Mouse (Mus musculus) midbrain, embryonic 10.5 days (tissue): ENCODE data around the gene Stac. TPM values are rescaled to one million over a fixed set of nuclear protein-coding genes. Genes with fewer than 3 reads are reported as not detected.

Source experiments
- DNase-seq: peaks from one replicate; pipeline ENCODE4 v3.0.0-alpha.2; 2017; ENCODE audit warnings: low spot score
- H3K27ac ChIP-seq: fragments of 300-500 bp; sonication (generic); replicated peaks from 2 replicates; pipeline ENCODE4 v1.5.1; 2016; ENCODE audit warnings: mild to moderate bottlenecking
- H3K27me3 ChIP-seq: fragments of 300-500 bp; sonication (generic); 2 replicates; pipeline ENCODE4 v1.6.1; 2016; ENCODE audit warnings: low read depth, mild to moderate bottlenecking; ENCODE audit not compliant: poor library complexity, severe bottlenecking
- H3K36me3 ChIP-seq: fragments of 300-500 bp; sonication (generic); 2 replicates; pipeline ENCODE4 v1.6.1; 2016; ENCODE audit warnings: mild to moderate bottlenecking, moderate library complexity
- H3K4me1 ChIP-seq: fragments of 300-500 bp; sonication (generic); 2 replicates; pipeline ENCODE4 v1.6.1; 2016
- H3K4me3 ChIP-seq: fragments of 300-500 bp; sonication (generic); 2 replicates; pipeline ENCODE4 v1.5.1; 2016; ENCODE audit warnings: mild to moderate bottlenecking, moderate library complexity
- H3K9me3 ChIP-seq: fragments of 300-500 bp; sonication (generic); replicated peaks from 2 replicates; pipeline ENCODE4 v1.6.1; 2016; ENCODE audit warnings: mild to moderate bottlenecking
- WGBS: fragments of 180-500 bp; shearing (Covaris S2); methylation state at CpG from one replicate; pipeline ENCODE4 v1.1.7; 2016; 5-methylcytosine and 5-hydroxymethylcytosine counted together
- polyA plus RNA-seq: library from polyadenylated mRNA; unstranded; fragments of >200 nt; fragmentation: Nextera tagmentation; extraction: Ambion mirVana; gene quantifications from 2 replicates; pipeline ENCODE4 v1.2.1, GENCODE M21; 2016

Stac gene
- polyA plus RNA-seq, 1 experiment from 2014 or later: 0.27 TPM

GRCm38 (mm10) chr9:111679516-111679915 lies 10.6 kb downstream of the Stac start:
- no peak for DNase-seq
- no peaks in the 10 kb centered on the region for H3K27me3 ChIP-seq
- no peaks in the 10 kb centered on the region for H3K9me3 ChIP-seq

GRCm38 (mm10) chr9:111669816-111670215 lies 20.3 kb downstream of the Stac start:
- WGBS: 89% methylated on average over 6 of the region's 6 CpGs
- H3K4me3 ChIP-seq: no peak overlapping the region
- DNase-seq: no peak
- no peaks in the 10 kb centered on the region for H3K9me3 ChIP-seq
- no peaks in the 10 kb centered on the region for H3K36me3 ChIP-seq
- H3K27ac ChIP-seq: no peak overlapping the region
- no peaks in the 10 kb centered on the region for H3K27me3 ChIP-seq
- no peaks in the 10 kb centered on the region for H3K4me1 ChIP-seq

More at GRCm38 (mm10) chr9:111679516-111679915, 10.6 kb downstream of the Stac start:
- no peaks in the 10 kb centered on the region for H3K36me3 ChIP-seq
- H3K27ac ChIP-seq: no peak overlapping the region
- no peak overlapping the region for H3K4me3 ChIP-seq
- H3K4me1 ChIP-seq: no peaks in the 10 kb centered on the region
- WGBS: 77% methylated on average over 2 of the region's 2 CpGs

GRCm38 (mm10) chr9:111655066-111655465 lies 35.1 kb downstream of the Stac start:
- no peaks in the 10 kb centered on the region for H3K27me3 ChIP-seq
- no peak overlapping the region for H3K4me3 ChIP-seq
- WGBS: 94% methylated on average over 4 of the region's 4 CpGs

GRCm38 (mm10) chr9:111644228-111644627 lies 45.9 kb downstream of the Stac start:
- DNase-seq: no peak
- Histone ChIP-seq H3K27me3 (no peaks in the 10 kb centered on the region), H3K4me1 (no peaks in the 10 kb centered on the region), H3K27ac (no peak overlapping the region), H3K9me3 (no peaks in the 10 kb centered on the region), H3K4me3 (no peak overlapping the region), H3K36me3 (no peaks in the 10 kb centered on the region)
- 81% methylated on average over 4 of the region's 4 CpGs for WGBS

More at GRCm38 (mm10) chr9:111655066-111655465, 35.1 kb downstream of the Stac start:
- Histone ChIP-seq H3K9me3 (no peaks in the 10 kb centered on the region), H3K36me3 (no peaks in the 10 kb centered on the region), H3K4me1 (0 out of 2 replicates have a peak, but pooled peaks cover 9% of the 10 kb centered on the region), H3K27ac (no peak overlapping the region)
- no peak for DNase-seq

GRCm38 (mm10) chr9:111643369-111643768 lies 46.8 kb downstream of the Stac start:
- WGBS: 86% methylated on average over 5 of the region's 5 CpGs
- H3K4me1 ChIP-seq: no peaks in the 10 kb centered on the region
- no peak for DNase-seq
- H3K9me3 ChIP-seq: no peaks in the 10 kb centered on the region
- no peak overlapping the region for H3K27ac ChIP-seq
- H3K36me3 ChIP-seq: no peaks in the 10 kb centered on the region
- H3K4me3 ChIP-seq: no peak overlapping the region
- H3K27me3 ChIP-seq: no peaks in the 10 kb centered on the region

GRCm38 (mm10) chr9:111637641-111638040 lies 52.5 kb downstream of the Stac start:
- WGBS: 90% methylated on average over 2 of the region's 2 CpGs
- Histone ChIP-seq H3K4me3 (no peak overlapping the region), H3K27ac (no peak overlapping the region), H3K27me3 (no peaks in the 10 kb centered on the region), H3K9me3 (no peaks in the 10 kb centered on the region), H3K36me3 (no peaks in the 10 kb centered on the region), H3K4me1 (no peaks in the 10 kb centered on the region)
- DNase-seq: no peak

GRCm38 (mm10) chr9:111632833-111633232 lies 57.3 kb downstream of the Stac start:
- Histone ChIP-seq H3K4me1 (no peaks in the 10 kb centered on the region), H3K36me3 (no peaks in the 10 kb centered on the region), H3K9me3 (no peaks in the 10 kb centered on the region), H3K27ac (no peak overlapping the region), H3K27me3 (no peaks in the 10 kb centered on the region), H3K4me3 (no peak overlapping the region)
- 67% methylated on average over 4 of the region's 4 CpGs for WGBS
- no peak for DNase-seq

- WGBS: 95% methylated on average over 2 of the region's 2 CpGs
Observed at GRCm38 (mm10) chr9:111621191-111621590, 69.0 kb downstream of the Stac start.

GRCm38 (mm10) chr9:111611341-111611740 lies 78.8 kb downstream of the Stac start:
- Histone ChIP-seq H3K27ac (no peak overlapping the region), H3K36me3 (no peaks in the 10 kb centered on the region), H3K4me3 (no peak overlapping the region), H3K9me3 (no peaks in the 10 kb centered on the region), H3K27me3 (no peaks in the 10 kb centered on the region), H3K4me1 (no peaks in the 10 kb centered on the region)
- no peak for DNase-seq
- WGBS: 86% methylated on average over 3 of the region's 3 CpGs

More at GRCm38 (mm10) chr9:111621191-111621590, 69.0 kb downstream of the Stac start:
- Histone ChIP-seq H3K36me3 (no peaks in the 10 kb centered on the region), H3K27ac (no peak overlapping the region), H3K4me3 (no peak overlapping the region), H3K27me3 (no peaks in the 10 kb centered on the region), H3K4me1 (no peaks in the 10 kb centered on the region), H3K9me3 (no peaks in the 10 kb centered on the region)
- DNase-seq: no peak

GRCm38 (mm10) chr9:111608762-111609161 lies 81.4 kb downstream of the Stac start:
- no peak for DNase-seq
- no peaks in the 10 kb centered on the region for H3K27me3 ChIP-seq
- H3K36me3 ChIP-seq: no peaks in the 10 kb centered on the region
- no peak overlapping the region for H3K4me3 ChIP-seq
- H3K27ac ChIP-seq: no peak overlapping the region
- H3K9me3 ChIP-seq: no peaks in the 10 kb centered on the region
- 80% methylated on average over 6 of the region's 6 CpGs for WGBS
- no peaks in the 10 kb centered on the region for H3K4me1 ChIP-seq

GRCm38 (mm10) chr9:111606603-111607002 lies 83.5 kb downstream of the Stac start:
- Histone ChIP-seq H3K9me3 (no peaks in the 10 kb centered on the region), H3K36me3 (no peaks in the 10 kb centered on the region), H3K27me3 (no peaks in the 10 kb centered on the region), H3K27ac (no peak overlapping the region), H3K4me3 (no peak overlapping the region), H3K4me1 (no peaks in the 10 kb centered on the region)
- WGBS: 89% methylated on average over 8 of the region's 8 CpGs
- no peak for DNase-seq

- Histone ChIP-seq H3K9me3 (no peaks in the 10 kb centered on the region), H3K36me3 (no peaks in the 10 kb centered on the region), H3K27me3 (no peaks in the 10 kb centered on the region), H3K4me3 (no peak overlapping the region), H3K27ac (no peak overlapping the region), H3K4me1 (no peaks in the 10 kb centered on the region)
- no peak for DNase-seq
- 90% methylated on average over 2 of the region's 2 CpGs for WGBS
Observed at GRCm38 (mm10) chr9:111587527-111587926, 102.6 kb downstream of the Stac start.

- no peaks in the 10 kb centered on the region for H3K27me3 ChIP-seq
- DNase-seq: no peak
- H3K27ac ChIP-seq: no peak overlapping the region
- 82% methylated on average over 9 of the region's 9 CpGs for WGBS
- no peaks in the 10 kb centered on the region for H3K9me3 ChIP-seq
- no peak overlapping the region for H3K4me3 ChIP-seq
- no peaks in the 10 kb centered on the region for H3K36me3 ChIP-seq
- H3K4me1 ChIP-seq: no peaks in the 10 kb centered on the region
Observed at GRCm38 (mm10) chr9:111578784-111579183, 111.4 kb downstream of the Stac start.

GRCm38 (mm10) chr9:111577453-111577852 lies 112.7 kb downstream of the Stac start:
- Histone ChIP-seq H3K4me3 (no peak overlapping the region), H3K27me3 (no peaks in the 10 kb centered on the region), H3K27ac (no peak overlapping the region), H3K36me3 (no peaks in the 10 kb centered on the region), H3K9me3 (no peaks in the 10 kb centered on the region), H3K4me1 (no peaks in the 10 kb centered on the region)
- 82% methylated on average over 6 of the region's 6 CpGs for WGBS
- no peak for DNase-seq
